Mouse (Mus musculus) midbrain, embryonic 14.5 days (tissue): ENCODE data around the gene Kdm2b. TPM values are rescaled to one million over a fixed set of nuclear protein-coding genes. Genes with fewer than 3 reads are reported as not detected.
A peak's percentile ranks its signal among the peaks of the same experiment; 100 is the strongest.

Source experiments
- ATAC-seq: fragments of 200-750 bp; cut with Nextera tagmentation; 2 replicates; pipeline ENCODE4 v1.8.0; 2017; ENCODE audit warnings: moderate number of reproducible peaks, moderate library complexity; ENCODE audit not compliant: low FRiP score, low TSS enrichment
- DNase-seq: peaks from one replicate; pipeline ENCODE4 v3.0.0-alpha.2; 2015
- H3K27ac ChIP-seq: fragments of 300-500 bp; sonication (generic); replicated peaks from 2 replicates; pipeline ENCODE4 v1.5.1; 2014; ENCODE audit warnings: mild to moderate bottlenecking, low read depth, low read length, moderate library complexity
- H3K27me3 ChIP-seq: fragments of 300-500 bp; sonication (generic); 2 replicates; pipeline ENCODE4 v1.6.1; 2014; ENCODE audit warnings: low read length, control low read depth, mixed read lengths; ENCODE audit not compliant: control insufficient read depth, insufficient read depth
- H3K36me3 ChIP-seq: fragments of 300-500 bp; sonication (generic); 2 replicates; pipeline ENCODE4 v1.6.1; 2014; ENCODE audit warnings: low read length, control low read depth; ENCODE audit not compliant: control insufficient read depth, insufficient read depth
- H3K4me1 ChIP-seq: fragments of 300-500 bp; sonication (generic); 2 replicates; pipeline ENCODE4 v1.6.1; 2014; ENCODE audit warnings: mild to moderate bottlenecking, antibody characterized with exemption, low read length, control low read depth; ENCODE audit not compliant: control insufficient read depth, insufficient read depth
- H3K4me2 ChIP-seq: fragments of 300-500 bp; sonication (generic); 2 replicates; pipeline ENCODE4 v1.6.1; 2014; ENCODE audit warnings: mild to moderate bottlenecking, low read length, moderate library complexity
- H3K4me3 ChIP-seq: fragments of 300-500 bp; sonication (generic); replicated peaks from 2 replicates; pipeline ENCODE4 v1.5.1; 2014; ENCODE audit warnings: low read depth, low read length
- H3K9ac ChIP-seq: fragments of 300-500 bp; sonication (generic); replicated peaks from 2 replicates; pipeline ENCODE4 v1.6.1; 2014; ENCODE audit warnings: mild to moderate bottlenecking, low read length, moderate library complexity
- H3K9me3 ChIP-seq: fragments of 300-500 bp; sonication (generic); 2 replicates; pipeline ENCODE4 v1.6.1; 2016; ENCODE audit warnings: low read length, control low read depth, mixed read lengths; ENCODE audit not compliant: control insufficient read depth
- WGBS: fragments of 180-500 bp; shearing (Covaris S2); extraction: QIAGEN DNeasy Blood & Tissue Kit; methylation state at CpG from one replicate; pipeline ENCODE4 v1.1.7; 2014; 5-methylcytosine and 5-hydroxymethylcytosine counted together
- polyA plus RNA-seq: library from polyadenylated mRNA; unstranded; fragments of >200 nt; fragmentation: Nextera tagmentation; extraction: Ambion mirVana; gene quantifications from 2 replicates; pipeline ENCODE4 v1.2.1, GENCODE M21; 2014

Kdm2b gene
- polyA plus RNA-seq, 1 experiment from 2014 or later = 99.9 TPM

DNA sequence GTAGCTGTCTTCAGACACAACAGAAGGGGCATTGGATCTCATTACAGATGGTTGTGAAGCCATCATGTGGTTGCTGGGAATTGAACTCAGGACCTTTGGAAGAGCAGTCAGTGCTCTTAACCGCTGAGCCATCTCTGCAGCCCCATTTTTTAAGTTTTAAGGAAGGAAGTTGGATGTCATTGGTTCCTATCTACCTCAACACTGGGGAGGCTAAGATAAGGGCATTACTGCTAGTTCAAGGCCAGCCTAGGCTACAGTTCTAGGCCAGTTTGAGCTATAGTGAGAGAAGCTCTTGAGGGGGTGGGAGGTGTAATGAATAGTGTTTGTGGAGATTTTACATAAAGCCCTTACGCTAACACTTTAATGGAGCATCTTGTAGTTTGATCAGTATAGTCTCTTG lies 126.6 kb downstream of the Kdm2b start:
- Histone ChIP-seq H3K36me3 (peaks cover 55% of the 10 kb centered on the region), H3K9ac (no peak overlapping the region)
- WGBS = 96% methylated on average over 2 of the region's 2 CpGs

DNA sequence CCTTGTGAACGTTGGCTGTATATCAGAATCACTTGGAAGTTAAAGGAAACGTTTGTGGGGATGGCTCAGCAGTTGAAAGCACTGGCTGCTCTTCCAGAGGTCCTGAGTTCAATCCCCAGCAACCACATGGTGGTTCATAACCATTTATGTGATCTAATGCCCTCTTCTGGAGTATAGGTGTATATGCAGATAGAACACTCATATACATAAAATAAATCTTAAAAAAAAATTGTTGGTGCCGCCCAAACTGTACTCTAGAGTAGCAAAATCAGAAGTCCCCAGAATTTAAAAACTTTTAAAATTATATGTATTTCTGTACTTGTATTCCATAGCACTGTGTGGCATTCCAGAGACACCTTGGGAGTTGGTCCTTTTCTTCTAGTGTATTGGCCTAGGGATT lies 133.8 kb downstream of the Kdm2b start:
- no peaks in the 10 kb centered on the region for H3K27me3 ChIP-seq
- 83% methylated on average over 3 of the region's 3 CpGs for WGBS
- H3K9me3 ChIP-seq = no peaks in the 10 kb centered on the region
- DNase-seq (no peak), ATAC-seq (no peak)
- H3K27ac ChIP-seq = no peak overlapping the region
- H3K36me3 ChIP-seq = no peaks in the 10 kb centered on the region
- peaks cover 13% of the 10 kb centered on the region for H3K4me1 ChIP-seq
- no peak overlapping the region for H3K4me2 ChIP-seq
- no peak overlapping the region for H3K9ac ChIP-seq
- H3K4me3 ChIP-seq = no peak overlapping the region

More for the DNA sequence above, 126.6 kb downstream of the Kdm2b start:
- no peaks in the 10 kb centered on the region for H3K9me3 ChIP-seq
- no peak overlapping the region for H3K27ac ChIP-seq
- H3K27me3 ChIP-seq = no peaks in the 10 kb centered on the region
- H3K4me1 ChIP-seq = no peaks in the 10 kb centered on the region
- DNase-seq (no peak), ATAC-seq (no peak)
- H3K4me2 ChIP-seq = no peak overlapping the region
- no peak overlapping the region for H3K4me3 ChIP-seq

DNA sequence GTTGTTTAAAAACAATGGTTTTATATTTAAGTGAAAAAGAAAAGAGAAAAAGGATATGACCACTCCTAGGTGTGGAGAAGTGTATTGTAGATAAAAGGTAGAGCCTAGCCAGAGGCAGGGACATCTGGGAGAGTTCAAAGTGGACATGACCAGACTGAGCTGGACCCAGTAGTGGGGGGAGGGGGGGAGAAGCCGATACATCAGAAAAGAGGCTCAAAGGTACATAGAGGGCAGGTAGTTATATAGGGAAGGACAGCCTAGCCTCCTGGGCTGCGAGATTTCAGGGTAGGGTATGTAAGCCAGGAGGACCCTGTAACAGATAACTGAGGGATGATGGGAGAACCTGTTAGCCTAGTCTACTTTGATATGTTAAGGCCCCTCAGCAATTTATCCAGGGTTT lies 137.0 kb downstream of the Kdm2b start:
- Histone ChIP-seq H3K27me3 (no peaks in the 10 kb centered on the region), H3K4me3 (no peak overlapping the region), H3K4me1 (peaks cover 21% of the 10 kb centered on the region), H3K9me3 (no peaks in the 10 kb centered on the region), H3K4me2 (no peak overlapping the region), H3K27ac (no peak overlapping the region), H3K9ac (no peak overlapping the region), H3K36me3 (no peaks in the 10 kb centered on the region)
- 96% methylated on average over 2 of the region's 2 CpGs for WGBS
- no peak for ATAC-seq
- no peak for DNase-seq

DNA sequence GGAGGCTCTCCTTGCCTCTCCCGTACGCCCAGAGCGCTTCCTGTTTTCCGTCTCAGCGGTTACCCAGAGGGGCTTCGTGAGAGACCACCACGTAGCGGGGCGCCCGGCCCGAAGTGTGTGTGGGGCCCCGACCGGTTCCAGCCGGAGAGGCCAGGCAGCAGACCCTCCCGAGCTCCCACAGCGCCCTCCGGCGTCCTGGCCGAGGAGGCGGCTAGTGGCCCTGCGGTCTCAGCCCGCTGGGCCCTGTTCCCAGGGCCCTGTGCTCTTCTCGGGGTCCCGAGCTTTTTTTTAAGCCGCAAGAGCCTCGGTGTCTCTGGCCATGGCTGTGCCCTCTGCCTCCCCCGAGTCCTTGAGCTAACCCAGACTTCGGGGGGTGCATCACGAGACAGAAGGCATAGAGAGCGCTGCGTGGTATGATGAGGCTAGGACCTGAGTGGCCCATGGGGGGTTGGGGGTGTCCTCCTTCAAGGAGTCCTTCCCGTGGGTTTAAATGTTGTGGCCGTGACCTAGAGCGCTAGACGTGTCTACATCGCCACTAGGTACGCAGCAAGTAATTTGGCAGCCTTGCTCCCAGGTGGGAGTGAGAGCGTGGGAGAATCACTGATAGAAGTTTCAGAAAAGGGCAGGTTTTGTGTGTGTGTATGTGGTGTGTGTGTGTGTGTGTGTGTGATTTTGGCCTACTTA lies 139.2 kb downstream of the Kdm2b start:
- peaks cover 21% of the 10 kb centered on the region for H3K4me1 ChIP-seq
- DNase-seq (no peak), ATAC-seq (peak; percentile 84)
- H3K4me2 ChIP-seq = peak overlapping the region; percentile 97
- H3K9me3 ChIP-seq = no peaks in the 10 kb centered on the region
- H3K36me3 ChIP-seq = no peaks in the 10 kb centered on the region
- 1% methylated on average over 38 of the region's 38 CpGs for WGBS
- no peaks in the 10 kb centered on the region for H3K27me3 ChIP-seq
- peak overlapping the region; percentile 92 for H3K9ac ChIP-seq
- peak overlapping the region; percentile 92 for H3K27ac ChIP-seq
- H3K4me3 ChIP-seq = peak overlapping the region; percentile 76

DNA sequence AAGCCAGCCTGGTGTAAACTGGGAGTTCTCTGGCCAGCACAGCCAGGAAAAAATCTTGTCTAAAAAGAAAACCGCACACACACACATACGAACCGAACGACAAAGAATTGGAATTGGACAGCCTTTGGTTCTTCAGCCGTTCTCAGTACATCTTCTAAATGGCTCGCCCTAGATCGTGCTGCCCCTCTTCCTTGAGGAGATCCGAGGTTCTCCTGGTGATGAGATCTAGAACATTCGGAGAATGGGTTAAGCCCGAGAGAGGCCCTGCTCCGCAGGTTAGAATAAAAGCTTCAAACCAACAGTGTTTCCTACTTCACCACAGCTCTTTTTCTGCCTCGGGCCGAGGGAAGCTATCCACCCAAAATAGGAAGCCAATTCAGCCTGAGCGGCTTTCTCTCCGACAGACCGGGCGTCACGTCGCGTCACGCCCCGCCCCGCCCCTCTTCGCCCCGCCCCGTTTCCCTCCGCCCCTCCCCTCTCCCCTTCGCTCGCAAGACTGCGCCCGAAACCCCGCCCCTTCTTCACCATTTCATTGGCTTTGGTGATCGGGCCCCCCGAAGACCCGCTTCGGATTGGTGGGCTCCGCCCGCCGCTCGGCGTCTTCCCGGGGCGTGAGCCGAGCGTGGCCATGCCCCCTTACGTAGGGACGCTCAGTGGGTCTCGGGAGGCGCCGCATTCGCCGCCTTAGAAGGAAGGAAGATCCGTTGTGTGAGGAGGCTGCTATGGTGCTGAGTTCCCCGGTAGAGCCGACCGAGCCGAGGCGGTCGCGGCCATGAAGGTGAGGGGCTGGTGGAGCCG lies 139.9 kb downstream of the Kdm2b start, which contains the start of gene Rnf34:
Gene Rnf34 (plus strand): TSS at position 528 of the 798 bp plus-strand sequence.
- H3K9ac ChIP-seq = peak within 1 kb of the TSS; percentile 92
- peak within 1 kb of the TSS; percentile 76 for H3K4me3 ChIP-seq
- H3K9me3 ChIP-seq = no peaks in the 10 kb centered on the region
- H3K27ac ChIP-seq = peak within 1 kb of the TSS; percentile 92
- no peaks in the 10 kb centered on the region for H3K36me3 ChIP-seq
- no peaks in the 10 kb centered on the region for H3K27me3 ChIP-seq
- ATAC-seq (peak; percentile 100), DNase-seq (peak; percentile 100)
- under 1% methylated on average over 61 of the region's 61 CpGs for WGBS
- H3K4me1 ChIP-seq = peaks cover 21% of the 10 kb centered on the region
- peak within 1 kb of the TSS; percentile 97 for H3K4me2 ChIP-seq

DNA sequence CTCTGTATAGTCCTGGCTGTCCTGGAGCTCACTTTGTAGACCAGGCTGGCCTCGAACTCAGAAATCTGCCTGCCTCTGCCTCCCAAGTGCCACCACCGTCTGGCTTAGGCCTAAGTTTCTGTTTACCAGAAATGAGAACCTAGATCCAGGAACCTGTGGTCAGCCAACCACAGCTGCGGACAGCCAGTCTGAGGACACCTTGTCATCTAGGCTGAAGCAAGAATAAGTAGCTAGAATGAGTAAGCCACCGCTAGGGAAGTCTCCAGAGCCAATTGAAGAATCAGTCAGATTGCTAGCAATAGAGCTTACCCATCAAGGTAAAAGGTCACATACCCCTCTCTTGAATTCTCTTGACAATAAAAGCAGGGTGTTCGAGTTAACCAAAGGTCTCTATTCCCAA lies 145.8 kb downstream of the Kdm2b start:
- no peak overlapping the region for H3K27ac ChIP-seq
- H3K36me3 ChIP-seq = no peaks in the 10 kb centered on the region
- no peaks in the 10 kb centered on the region for H3K9me3 ChIP-seq
- no peak overlapping the region for H3K4me2 ChIP-seq
- ATAC-seq = no peak
- H3K4me1 ChIP-seq = no peaks in the 10 kb centered on the region
- no peak for DNase-seq
- no peaks in the 10 kb centered on the region for H3K27me3 ChIP-seq
- no peak overlapping the region for H3K4me3 ChIP-seq
- H3K9ac ChIP-seq = no peak overlapping the region
- 90% methylated on average over 5 of the region's 5 CpGs for WGBS

DNA sequence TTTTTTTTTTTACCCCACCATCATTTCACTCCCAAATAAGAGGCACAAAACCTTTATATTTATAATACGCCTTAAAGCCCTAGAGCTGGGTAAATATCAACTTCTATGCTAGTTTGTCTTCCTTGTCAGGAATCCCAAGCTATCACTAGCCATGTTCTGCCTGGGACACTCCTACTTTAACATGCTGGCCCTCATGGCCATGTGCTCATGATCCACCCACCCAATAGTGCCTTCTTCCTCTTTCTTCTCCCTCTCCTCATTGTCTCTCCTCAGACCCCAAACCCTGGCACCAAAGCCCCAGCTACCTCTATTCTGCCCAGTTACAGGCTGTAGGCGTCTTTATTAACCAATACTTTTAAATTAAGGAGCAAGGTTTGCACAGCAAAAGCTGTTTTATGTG lies 148.5 kb downstream of the Kdm2b start:
- 84% methylated on average over 2 of the region's 2 CpGs for WGBS
- H3K4me2 ChIP-seq = no peak overlapping the region
- DNase-seq = no peak
- H3K27ac ChIP-seq = no peak overlapping the region
- no peaks in the 10 kb centered on the region for H3K9me3 ChIP-seq
- no peak overlapping the region for H3K9ac ChIP-seq
- ATAC-seq = no peak
- H3K4me1 ChIP-seq = no peaks in the 10 kb centered on the region
- no peaks in the 10 kb centered on the region for H3K36me3 ChIP-seq
- no peaks in the 10 kb centered on the region for H3K27me3 ChIP-seq
- no peak overlapping the region for H3K4me3 ChIP-seq

DNA sequence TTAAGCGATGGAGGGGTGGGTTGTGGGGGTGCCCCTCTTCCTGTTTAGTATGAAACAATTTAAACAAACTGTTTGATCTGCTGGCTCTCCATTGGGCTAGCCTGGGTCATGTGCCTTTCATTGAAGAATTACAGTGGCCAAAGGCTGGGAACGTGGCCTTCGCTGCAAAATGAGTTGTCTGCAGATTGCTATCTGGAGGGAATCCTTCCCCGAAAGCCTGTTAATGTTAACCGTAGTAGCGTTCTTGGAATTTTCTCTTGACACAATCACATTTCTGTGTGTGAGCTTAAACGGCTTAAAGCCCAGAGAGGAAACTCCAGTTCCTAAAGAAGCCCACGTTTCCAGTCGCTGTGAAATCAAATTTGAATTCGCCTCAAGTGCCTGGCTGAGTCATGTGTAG lies 156.6 kb downstream of the Kdm2b start:
- no peak overlapping the region for H3K4me3 ChIP-seq
- H3K27me3 ChIP-seq = no peaks in the 10 kb centered on the region
- DNase-seq (no peak), ATAC-seq (no peak)
- no peaks in the 10 kb centered on the region for H3K36me3 ChIP-seq
- H3K4me2 ChIP-seq = no peak overlapping the region
- WGBS = 81% methylated on average over 10 of the region's 10 CpGs
- H3K4me1 ChIP-seq = no peaks in the 10 kb centered on the region
- no peak overlapping the region for H3K9ac ChIP-seq
- H3K9me3 ChIP-seq = no peaks in the 10 kb centered on the region
- H3K27ac ChIP-seq = no peak overlapping the region

DNA sequence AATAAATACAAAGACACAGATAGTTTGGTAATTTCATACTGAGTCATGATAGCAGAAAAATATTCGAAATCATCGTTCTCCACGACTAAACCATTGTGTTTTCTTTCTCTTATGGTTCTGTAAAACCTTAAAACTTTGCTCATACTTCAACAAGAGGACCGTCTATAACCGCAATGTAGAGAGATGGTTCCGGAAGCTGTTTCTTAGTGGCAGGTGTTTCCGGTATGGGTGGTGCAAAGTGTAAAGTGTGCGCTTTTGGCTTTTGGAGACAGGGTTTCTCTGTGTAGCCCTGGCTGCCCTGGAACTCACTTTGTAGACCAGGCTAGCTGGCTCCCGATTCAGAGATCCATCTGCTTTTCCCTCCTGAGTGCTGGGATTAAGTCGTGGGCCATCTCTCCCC lies 157.1 kb downstream of the Kdm2b start:
- H3K4me1 ChIP-seq = no peaks in the 10 kb centered on the region
- no peak overlapping the region for H3K4me3 ChIP-seq
- H3K4me2 ChIP-seq = no peak overlapping the region
- H3K9ac ChIP-seq = no peak overlapping the region
- H3K9me3 ChIP-seq = no peaks in the 10 kb centered on the region
- ATAC-seq (no peak), DNase-seq (no peak)
- WGBS = 86% methylated on average over 10 of the region's 10 CpGs
- no peaks in the 10 kb centered on the region for H3K27me3 ChIP-seq
- no peak overlapping the region for H3K27ac ChIP-seq
- no peaks in the 10 kb centered on the region for H3K36me3 ChIP-seq
